Mouse (Mus musculus) adrenal gland, adult 8-10 months (tissue): Measurements from ENCODE around the gene Ncs1. TPM values are rescaled to one million over a fixed set of nuclear protein-coding genes. Genes with fewer than 3 reads are reported as not detected.
A peak's percentile ranks its signal among the peaks of the same experiment; 100 is the strongest.

Source experiments
- DNase-seq: peaks from one replicate; pipeline ENCODE4 v3.0.0; 2022
- total RNA-seq, 4 experiments: library from RNA; stranded (reverse); gene quantifications; 2 replicates each; pipeline ENCODE4 v1.2.4; 2022

Ncs1 gene
- total RNA-seq, 4 experiments from 2014 or later, result 4.4 to 11.0 (median 7.7) TPM

GRCm38 (mm10) chr2:31245051-31245450, 572 bp upstream of the Ncs1 start:
- no peak for DNase-seq

- no peak for DNase-seq
These were observed 788 bp downstream of the Ncs1 start for GRCm38 (mm10) chr2:31246251-31246971.

GRCm38 (mm10) chr2:31248856-31249255, 3.2 kb downstream of the Ncs1 start:
- DNase-seq, result no peak

GRCm38 (mm10) chr2:31252167-31252566, 6.5 kb downstream of the Ncs1 start:
- no peak for DNase-seq

GRCm38 (mm10) chr2:31253463-31253862, 7.8 kb downstream of the Ncs1 start:
- DNase-seq, result no peak

GRCm38 (mm10) chr2:31254806-31255205, 9.2 kb downstream of the Ncs1 start:
- no peak for DNase-seq

- no peak for DNase-seq
These were observed 10.6 kb downstream of the Ncs1 start for GRCm38 (mm10) chr2:31255952-31256938.

GRCm38 (mm10) chr2:31257096-31257495, 11.5 kb downstream of the Ncs1 start:
- no peak for DNase-seq

GRCm38 (mm10) chr2:31258609-31259366, 13.2 kb downstream of the Ncs1 start:
- peak; percentile 78 for DNase-seq

GRCm38 (mm10) chr2:31259367-31259920, 13.8 kb downstream of the Ncs1 start:
- no peak for DNase-seq

GRCm38 (mm10) chr2:31260549-31260948, 14.9 kb downstream of the Ncs1 start:
- no peak for DNase-seq

- no peak for DNase-seq
These were observed 17.4 kb downstream of the Ncs1 start for GRCm38 (mm10) chr2:31263039-31263461.

- DNase-seq, result peak; percentile 59
These were observed 18.2 kb downstream of the Ncs1 start for GRCm38 (mm10) chr2:31263746-31264378.

- no peak for DNase-seq
These were observed 21.8 kb downstream of the Ncs1 start for GRCm38 (mm10) chr2:31267447-31267846.

- DNase-seq, result no peak
These were observed 23.0 kb downstream of the Ncs1 start for GRCm38 (mm10) chr2:31268631-31269030.

GRCm38 (mm10) chr2:31269188-31269587, 23.6 kb downstream of the Ncs1 start:
- no peak for DNase-seq

GRCm38 (mm10) chr2:31269847-31270246, 24.2 kb downstream of the Ncs1 start:
- DNase-seq, result no peak

GRCm38 (mm10) chr2:31270470-31270869, 24.8 kb downstream of the Ncs1 start:
- no peak for DNase-seq

GRCm38 (mm10) chr2:31271071-31271470, 25.4 kb downstream of the Ncs1 start:
- no peak for DNase-seq

- DNase-seq, result no peak
These were observed 29.4 kb downstream of the Ncs1 start for GRCm38 (mm10) chr2:31274993-31275392.

- DNase-seq, result no peak
These were observed 32.2 kb downstream of the Ncs1 start for GRCm38 (mm10) chr2:31277810-31278209.

GRCm38 (mm10) chr2:31278483-31278882, 32.9 kb downstream of the Ncs1 start:
- DNase-seq, result no peak
